Mouse (Mus musculus): ENCODE measurements around the gene Fbxw20.
A peak's percentile ranks its signal among the peaks of the same experiment; 100 is the strongest.
"Not testable (repeated sequence)": the region's sequence is repeated elsewhere in the genome, so short reads cannot be mapped to it uniquely, and the experiment has no call there.

The Fbxw20 gene

GRCm38 (mm10) chr9:109234654-109235053, at the start of gene Fbxw20:
Gene Fbxw20, minus strand, starts transcription at chr9:109234754.
- no peak for DNase-seq (ENCODE audit: low spot score in 2 of 2)

DNA sequence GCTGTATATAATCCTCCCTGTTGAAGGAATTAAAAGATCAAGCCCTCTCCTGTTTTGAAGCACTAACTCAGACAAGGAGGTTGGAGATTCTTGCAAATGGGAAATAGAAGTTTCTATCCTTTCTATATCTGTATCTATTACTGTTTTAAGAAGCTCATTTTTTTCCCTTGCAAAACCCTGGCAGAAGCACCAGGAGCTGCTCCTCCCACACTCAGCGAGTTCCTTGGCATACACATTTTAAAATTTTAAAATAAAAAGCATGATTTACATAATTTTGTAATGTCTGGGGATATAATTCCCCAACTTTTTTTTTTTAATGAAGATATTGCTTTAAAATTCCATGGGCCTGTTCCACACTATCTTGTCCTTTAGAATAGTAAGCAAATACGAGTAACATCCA, 28.5 kb upstream of the Fbxw20 start:
- DNase-seq (ENCODE audit: low spot score in 2 of 2) = peak; percentile 9 to 17

DNA sequence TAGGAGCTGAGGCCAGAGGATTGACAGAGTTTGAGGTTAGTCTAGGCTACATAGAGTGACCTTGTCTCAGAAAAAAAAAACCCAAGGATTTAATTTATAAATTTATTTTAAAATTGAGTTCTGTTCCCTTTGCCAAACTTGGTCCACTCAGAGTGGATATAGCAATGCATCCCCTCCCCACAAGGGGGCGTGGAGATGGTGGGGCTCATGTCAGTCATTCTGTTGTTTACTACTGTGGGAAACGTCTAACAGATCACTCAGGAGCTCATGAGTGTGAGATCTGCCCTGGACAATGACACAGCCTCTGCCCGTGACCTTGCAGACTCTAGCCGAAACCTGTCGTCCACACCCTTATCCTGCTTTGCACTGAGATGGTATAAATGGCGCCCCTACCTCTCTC, 16.1 kb downstream of the Fbxw20 start:
- DNase-seq (ENCODE audit: low spot score in 2 of 2) = no peak

DNA sequence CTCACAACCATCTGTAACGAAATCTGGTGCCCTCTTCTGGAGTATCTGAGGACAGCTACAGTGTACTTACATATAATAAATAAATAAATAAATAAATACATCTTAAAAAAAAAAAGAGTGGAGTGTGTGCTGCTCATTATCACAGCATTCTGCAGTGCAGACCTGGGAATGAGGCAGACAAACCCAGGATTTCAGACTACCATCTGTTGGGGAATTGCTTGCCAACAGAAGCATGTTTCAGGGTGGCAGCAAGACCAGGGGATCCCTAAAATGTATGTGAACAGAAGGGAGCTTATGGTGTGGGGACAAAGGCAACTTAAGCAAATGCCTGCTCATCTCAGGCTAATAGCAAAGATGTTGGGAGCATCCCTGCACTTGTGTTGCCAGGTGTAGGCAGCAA, 33.2 kb downstream of the Fbxw20 start:
- DNase-seq (ENCODE audit: low spot score in 2 of 2) = peak in 1 of 2 experiments; percentile 1

DNA sequence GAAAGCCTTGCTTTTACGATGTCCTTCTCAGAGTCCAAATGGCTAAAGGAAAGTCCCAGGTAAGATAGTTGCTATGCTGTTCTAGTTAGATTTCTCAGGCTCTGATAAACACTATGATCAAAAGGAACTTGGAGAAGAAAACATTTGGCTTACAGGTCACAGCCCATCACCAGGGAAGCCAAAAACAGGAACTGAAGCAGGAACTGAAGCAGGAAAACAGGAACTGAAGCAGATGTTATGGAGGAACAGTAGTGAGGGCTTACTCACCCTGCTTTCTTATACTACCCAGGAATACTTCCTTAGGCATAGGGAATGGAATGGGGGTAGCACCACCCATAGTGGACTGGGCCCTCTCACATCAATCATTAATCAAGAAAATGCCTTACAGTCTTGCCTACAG, 34.2 kb downstream of the Fbxw20 start:
- DNase-seq (ENCODE audit: low spot score in 2 of 2) = no peak

DNA sequence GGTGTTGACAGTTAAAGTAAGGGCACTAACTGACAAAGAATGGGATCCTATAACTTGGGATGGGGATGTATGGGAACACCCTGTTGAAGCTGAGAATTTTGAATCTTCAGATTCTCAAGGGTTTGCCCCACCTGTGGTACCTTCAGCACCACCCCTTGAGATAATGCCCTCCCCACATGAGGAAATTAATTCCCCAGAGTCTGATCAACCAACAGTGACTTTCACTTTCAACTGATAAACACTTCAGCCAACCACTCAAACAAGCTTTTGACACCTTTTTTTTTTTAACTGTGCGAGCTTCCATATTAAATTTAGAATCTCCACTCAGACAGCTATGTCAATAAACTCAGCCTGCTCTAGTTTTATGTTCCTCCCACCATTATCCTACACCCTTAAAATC, 35.2 kb downstream of the Fbxw20 start:
- no peak for DNase-seq (ENCODE audit: low spot score in 2 of 2)

- DNase-seq (ENCODE audit: low spot score in 2 of 2) = not testable (repeated sequence)
Measured at GRCm38 (mm10) chr9:109195875-109196274, 38.7 kb downstream of the Fbxw20 start, which contains the start of gene Fbxw13. Gene Fbxw13, minus strand, starts transcription at chr9:109195975.

DNA sequence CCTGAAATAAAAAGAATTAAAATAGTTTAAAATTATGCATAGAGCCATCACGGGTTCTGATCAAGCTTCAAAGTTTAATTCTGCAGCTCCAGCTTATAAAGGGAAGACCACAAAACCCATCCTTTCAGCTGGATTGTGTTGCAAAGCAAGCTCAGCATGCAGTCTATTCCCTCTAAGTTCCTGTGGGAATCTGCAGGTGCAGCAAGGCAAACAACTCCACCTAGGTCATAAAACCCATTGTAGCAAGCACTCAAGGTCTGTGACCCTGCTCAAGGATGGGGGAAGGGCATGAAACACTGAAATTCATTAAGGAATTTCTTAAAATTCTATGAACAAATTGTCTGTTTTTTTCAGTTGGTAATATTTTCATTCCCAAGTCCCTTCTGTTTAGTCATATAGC, 57.3 kb downstream of the Fbxw20 start:
- DNase-seq (ENCODE audit: low spot score in 2 of 2) = no peak

- DNase-seq (ENCODE audit: low spot score in 2 of 2) = no peak
Measured at GRCm38 (mm10) chr9:109176301-109176700, 58.3 kb downstream of the Fbxw20 start.

Data from right cerebral cortex, adult 2 months (tissue).